Mouse (Mus musculus): ENCODE data around the gene Ngp.
"Not testable (repeated sequence)": the region's sequence is repeated elsewhere in the genome, so short reads cannot be mapped to it uniquely, and the experiment has no call there.

Gene Ngp

GRCm38 (mm10) chr9:110419511-110420112, at the start of gene Ngp:
Ngp (plus strand) TSS chr9:110419747.
- DNase-seq = no peak

DNA sequence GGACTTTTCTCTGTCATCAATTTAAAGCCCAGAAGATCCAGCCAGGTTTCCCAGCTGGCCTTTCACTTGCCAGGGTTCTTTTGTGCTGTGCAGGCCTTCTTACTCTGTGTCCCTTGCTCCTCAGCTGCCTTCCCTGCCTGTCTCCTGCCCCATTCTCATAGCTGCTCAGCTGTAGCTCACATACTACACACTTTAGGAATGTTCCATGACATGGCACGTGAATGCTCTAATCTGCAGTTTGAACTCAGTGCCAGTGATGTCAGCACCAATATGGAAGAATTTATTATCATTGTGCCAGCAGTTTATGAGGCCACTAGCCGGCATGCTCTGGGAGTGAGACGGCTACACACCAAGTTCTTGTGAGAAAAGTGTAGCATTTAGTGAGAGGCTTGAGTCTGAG, 49.7 kb upstream of the Ngp start:
- no peak for DNase-seq

DNA sequence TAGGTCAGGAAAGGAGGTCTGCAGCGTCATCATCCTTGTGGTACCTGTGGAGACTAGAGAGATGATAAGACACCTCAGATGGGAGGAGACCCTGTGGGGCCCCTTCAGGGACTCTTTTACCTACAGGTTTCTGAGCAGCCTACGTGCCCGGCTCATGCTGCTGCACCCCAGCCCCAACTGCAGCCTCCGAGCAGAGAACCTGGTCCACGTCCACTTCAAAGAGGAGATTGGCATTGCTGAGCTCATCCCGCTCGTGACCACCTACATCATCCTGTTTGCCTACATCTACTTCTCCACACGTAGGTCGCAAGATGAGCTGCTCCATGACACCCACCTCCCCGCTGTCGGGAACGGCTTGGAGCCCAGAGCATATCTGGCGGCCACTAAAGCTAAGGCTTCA, 45.7 kb upstream of the Ngp start:
- no peak for DNase-seq

DNA sequence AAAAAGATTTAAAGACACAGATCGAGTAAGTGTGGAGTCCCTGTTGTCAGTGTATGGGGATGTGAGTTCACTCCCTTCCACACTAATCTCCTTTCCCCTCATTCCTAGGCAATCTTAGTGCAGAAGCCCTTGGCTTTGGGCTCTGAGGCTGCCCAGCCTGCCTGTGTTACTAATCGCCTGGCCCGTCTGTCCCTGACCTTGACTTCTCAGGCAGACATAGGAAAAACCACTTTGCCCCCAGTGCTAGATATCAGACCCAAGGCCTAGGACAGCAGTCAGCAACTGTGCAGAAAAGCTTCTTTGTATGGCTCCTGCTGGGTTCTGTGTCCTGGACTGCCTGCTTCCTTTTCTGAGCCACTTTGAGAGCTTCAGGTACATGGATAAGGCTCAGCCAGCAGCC, 43.9 kb upstream of the Ngp start:
- no peak for DNase-seq

- DNase-seq = not testable (repeated sequence)
Observed at GRCm38 (mm10) chr9:110377655-110378054, 41.9 kb upstream of the Ngp start.

DNA sequence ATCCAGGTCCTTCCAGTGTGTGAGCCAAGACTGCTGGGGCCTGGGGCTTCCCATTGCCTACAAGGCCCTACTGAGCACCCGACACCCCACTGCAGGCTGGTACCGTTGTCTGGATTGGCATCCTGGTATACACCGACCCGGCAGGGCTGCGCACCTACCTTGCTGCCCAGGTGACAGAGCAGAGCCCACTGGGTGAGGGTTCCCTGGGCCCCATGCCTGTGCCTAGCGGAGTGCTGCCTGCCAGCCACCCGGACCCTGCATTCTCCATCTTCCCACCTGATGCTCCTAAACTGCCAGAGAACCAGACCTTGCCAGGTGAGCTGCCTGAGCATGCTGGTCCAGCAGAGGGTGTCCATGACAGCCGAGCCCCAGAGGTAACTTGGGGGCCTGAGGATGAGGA, 40.2 kb upstream of the Ngp start:
- no peak for DNase-seq

DNA sequence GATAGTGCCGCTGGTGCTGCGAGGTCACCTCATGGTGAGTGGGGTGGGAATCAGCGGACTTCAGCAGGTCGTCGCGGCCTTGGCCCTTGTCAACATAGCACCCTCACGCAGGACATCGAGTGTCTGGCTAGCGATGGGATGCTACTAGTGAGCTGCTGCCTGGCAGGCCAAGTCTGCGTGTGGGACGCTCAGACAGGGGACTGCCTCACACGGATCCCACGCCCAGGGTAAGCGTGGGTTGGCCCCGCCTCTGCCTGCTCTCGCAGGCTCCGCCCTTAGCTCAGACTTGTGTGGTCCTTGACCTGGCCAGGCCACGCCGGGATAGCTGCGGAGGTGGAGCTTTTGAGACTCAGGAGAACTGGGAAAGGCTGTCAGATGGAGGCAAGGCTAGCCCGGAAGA, 38.9 kb upstream of the Ngp start:
- peak; percentile 6 for DNase-seq

DNA sequence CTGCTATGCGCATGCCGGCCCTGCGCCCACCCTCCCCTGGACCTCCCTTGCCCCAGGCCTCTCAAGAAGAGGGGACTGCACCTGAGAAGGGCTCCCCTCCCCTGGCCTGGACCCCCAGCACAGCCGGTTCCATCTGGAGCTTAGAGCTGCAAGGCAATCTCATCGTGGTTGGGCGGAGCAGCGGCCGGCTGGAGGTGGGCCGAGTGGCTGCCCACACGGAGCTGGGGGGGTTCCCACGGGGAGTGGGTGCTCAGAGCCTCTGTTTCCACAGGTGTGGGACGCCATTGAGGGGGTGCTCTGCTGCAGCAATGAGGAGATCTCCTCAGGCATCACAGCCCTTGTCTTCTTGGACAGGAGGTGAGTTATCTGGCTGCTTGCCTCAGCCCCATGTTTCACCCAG, 38.3 kb upstream of the Ngp start:
- no peak for DNase-seq

DNA sequence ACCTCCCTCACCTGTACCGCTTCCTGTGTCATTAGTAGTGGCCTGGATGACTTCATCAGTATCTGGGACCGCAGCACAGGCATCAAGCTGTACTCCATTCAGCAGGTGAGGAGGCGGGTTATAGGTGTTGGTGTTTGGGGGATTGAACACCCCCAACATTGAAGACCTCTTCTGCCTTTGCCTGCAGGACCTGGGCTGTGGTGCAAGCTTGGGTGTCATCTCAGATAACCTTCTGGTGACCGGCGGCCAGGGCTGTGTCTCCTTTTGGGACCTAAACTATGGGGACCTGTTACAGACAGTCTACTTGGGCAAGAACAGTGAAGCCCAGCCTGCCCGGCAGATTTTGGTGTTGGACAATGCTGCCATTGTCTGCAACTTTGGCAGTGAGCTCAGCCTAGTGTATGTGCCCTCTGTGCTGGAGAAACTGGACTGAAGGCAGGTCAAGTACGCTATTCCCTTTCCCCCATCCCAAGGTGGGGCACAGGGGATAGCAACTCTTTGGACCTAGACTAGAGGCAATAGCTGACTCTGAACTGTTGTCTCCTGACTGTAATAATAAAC, 35.1 kb upstream of the Ngp start:
- no peak for DNase-seq

DNA sequence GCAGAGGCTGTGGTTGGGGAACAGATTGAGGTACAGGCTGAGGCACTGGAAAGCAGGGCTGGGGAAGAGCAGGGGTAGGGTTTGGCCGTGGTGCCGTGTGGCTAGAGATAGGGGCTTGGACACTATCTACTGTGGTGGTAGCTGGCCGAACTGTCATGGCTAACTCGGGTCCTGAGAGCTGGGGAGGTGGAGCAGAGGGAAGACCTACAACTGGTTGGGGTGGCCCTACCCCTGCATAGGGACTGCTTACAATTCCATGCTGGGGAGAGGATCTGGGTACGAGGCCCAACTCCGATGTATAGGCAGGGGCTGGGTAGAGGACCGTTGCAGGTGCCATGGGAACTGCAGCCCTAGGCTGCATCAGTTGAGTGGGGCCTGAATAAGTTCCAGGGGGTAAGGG, 31.5 kb upstream of the Ngp start:
- no peak for DNase-seq

- no peak for DNase-seq
Observed at GRCm38 (mm10) chr9:110390843-110391242, 28.7 kb upstream of the Ngp start.

DNA sequence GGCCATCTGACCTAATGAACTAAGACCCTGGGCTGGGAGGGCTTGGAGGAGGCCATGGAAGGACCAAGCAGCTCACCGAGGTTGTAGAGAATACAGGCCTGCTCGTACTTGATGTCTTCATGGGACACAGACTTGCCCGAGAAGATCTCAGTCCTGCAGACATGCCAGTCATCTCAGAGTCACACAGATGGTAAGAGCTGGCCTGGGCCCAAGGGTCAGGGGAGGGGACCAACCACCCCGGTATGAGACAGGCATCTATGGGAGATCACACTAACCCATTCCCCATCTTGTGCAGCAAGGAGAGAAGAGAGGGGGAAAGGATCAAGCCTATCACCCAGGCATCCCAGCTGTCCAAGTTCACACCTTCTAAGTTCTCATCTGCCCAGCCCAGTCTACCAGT, 26.3 kb upstream of the Ngp start:
- DNase-seq = no peak

DNA sequence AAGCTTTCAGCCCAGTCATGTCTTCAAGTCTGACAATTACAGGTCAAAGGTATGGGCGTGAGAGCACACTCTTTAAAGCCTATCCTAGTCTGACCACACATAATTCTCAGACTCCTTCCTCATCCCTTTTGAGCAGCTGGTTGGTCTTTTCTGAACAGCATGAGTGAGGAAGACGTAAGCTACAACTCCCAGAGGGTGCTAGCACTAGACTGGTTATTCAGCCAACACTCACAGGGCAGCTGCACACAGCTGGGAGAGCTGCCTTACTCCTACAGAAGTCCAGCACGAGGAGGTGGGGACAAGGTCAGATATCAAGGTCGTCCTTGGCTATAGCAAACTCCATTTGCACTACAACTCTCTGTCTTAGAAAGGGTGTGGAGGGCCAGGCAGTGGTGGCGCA, 18.9 kb upstream of the Ngp start:
- DNase-seq = no peak

DNA sequence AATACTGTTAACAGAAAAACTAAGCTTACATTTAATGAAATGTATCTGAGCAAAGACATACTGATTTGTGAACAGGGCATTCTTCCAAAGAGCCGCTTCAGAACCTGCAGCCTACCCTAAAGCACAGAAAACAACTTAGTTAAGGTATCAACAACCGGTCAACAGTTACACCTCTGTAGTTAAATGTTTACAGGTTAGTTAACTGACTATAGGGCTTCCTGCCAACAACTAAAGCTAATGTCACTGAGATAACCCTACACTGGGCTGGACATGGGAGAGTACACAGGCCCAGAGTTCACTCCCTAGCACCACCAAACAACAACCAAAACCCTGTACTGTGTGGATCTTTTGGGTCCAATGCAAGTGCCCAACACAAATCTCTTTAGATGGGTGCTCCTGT, 16.8 kb upstream of the Ngp start:
- no peak for DNase-seq

GRCm38 (mm10) chr9:110403240-110403639, 16.3 kb upstream of the Ngp start:
- not testable (repeated sequence) for DNase-seq

- DNase-seq = peak; percentile 42
Observed at GRCm38 (mm10) chr9:110407311-110408098, 12.0 kb upstream of the Ngp start.

GRCm38 (mm10) chr9:110408099-110408773, 11.3 kb upstream of the Ngp start, which contains the start of gene Ptpn23:
Ptpn23 (minus strand) TSS chr9:110408213.
- DNase-seq = peak; percentile 93

GRCm38 (mm10) chr9:110410908-110411887, 8.3 kb upstream of the Ngp start:
- DNase-seq = peak; percentile 77

DNA sequence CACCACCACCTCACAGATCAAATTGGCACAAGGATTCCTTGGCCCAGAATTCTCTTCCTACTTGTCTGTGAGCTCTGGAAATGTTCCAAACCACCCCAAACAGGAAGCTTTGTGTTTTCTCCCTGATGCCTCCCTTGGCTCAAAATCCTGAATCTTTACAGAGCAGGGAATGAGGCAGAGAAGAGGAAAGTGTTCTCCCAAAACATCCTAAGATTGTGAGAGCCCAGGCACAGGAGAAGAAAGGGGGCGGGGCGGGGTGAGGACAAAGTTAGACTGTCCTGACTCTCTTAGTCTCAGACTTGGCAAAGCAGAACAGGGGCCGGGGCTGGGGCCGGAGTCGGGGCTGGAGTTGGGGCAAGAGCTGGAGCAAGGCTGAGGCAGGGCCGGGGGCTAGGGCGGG, 6.6 kb upstream of the Ngp start:
- DNase-seq = no peak

- peak; percentile 37 for DNase-seq
Observed at GRCm38 (mm10) chr9:110413785-110414184, 5.8 kb upstream of the Ngp start.

- DNase-seq = no peak
Observed at GRCm38 (mm10) chr9:110431241-110431640, 11.7 kb downstream of the Ngp start.

DNA sequence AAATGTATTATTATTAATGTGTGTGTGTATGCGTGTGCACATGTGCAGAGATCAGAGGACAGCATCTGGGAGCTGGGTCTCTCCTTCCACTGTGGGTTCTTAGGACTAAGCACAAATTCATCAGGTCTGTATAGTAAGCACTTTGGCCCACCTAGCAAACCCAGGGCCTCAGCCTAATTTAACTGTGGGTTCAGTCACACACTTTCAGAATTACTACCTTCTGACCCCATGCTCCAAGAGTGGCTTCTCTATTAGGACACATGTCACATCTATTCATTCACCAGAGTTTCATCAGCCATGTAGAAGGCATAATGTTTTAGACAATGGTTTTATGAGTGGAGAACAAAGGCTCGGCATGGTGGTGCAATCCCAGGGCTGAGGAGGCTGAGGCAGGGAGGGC, 13.5 kb downstream of the Ngp start:
- DNase-seq = no peak

- DNase-seq = no peak
Observed at GRCm38 (mm10) chr9:110436041-110436440, 16.5 kb downstream of the Ngp start.
